Mouse (Mus musculus): ENCODE measurements around the gene Slc13a3. TPM values are rescaled to one million over a fixed set of nuclear protein-coding genes. Genes with fewer than 3 reads are reported as not detected.

Slc13a3 gene
- total RNA-seq, 1 experiment from 2014 or later = not detected

- no peak for ATAC-seq (ENCODE audit: extremely low read depth, insufficient number of reproducible peaks, low FRiP score, poor library complexity, severe bottlenecking)
These were observed 53.3 kb downstream of the Slc13a3 start for GRCm38 (mm10) chr2:165419670-165420111.

- ATAC-seq (ENCODE audit: extremely low read depth, insufficient number of reproducible peaks, low FRiP score, poor library complexity, severe bottlenecking) = no peak
These were observed 54.5 kb downstream of the Slc13a3 start for GRCm38 (mm10) chr2:165418577-165418976.

GRCm38 (mm10) chr2:165417291-165417690, 55.7 kb downstream of the Slc13a3 start:
- no peak for ATAC-seq (ENCODE audit: extremely low read depth, insufficient number of reproducible peaks, low FRiP score, poor library complexity, severe bottlenecking)

- no peak for ATAC-seq (ENCODE audit: extremely low read depth, insufficient number of reproducible peaks, low FRiP score, poor library complexity, severe bottlenecking)
These were observed 57.2 kb downstream of the Slc13a3 start for GRCm38 (mm10) chr2:165415795-165416194.

GRCm38 (mm10) chr2:165415141-165415721, 57.8 kb downstream of the Slc13a3 start:
- no peak for ATAC-seq (ENCODE audit: extremely low read depth, insufficient number of reproducible peaks, low FRiP score, poor library complexity, severe bottlenecking)

- ATAC-seq (ENCODE audit: extremely low read depth, insufficient number of reproducible peaks, low FRiP score, poor library complexity, severe bottlenecking) = no peak
These were observed 58.7 kb downstream of the Slc13a3 start for GRCm38 (mm10) chr2:165414321-165414720.

GRCm38 (mm10) chr2:165413884-165414283, 59.1 kb downstream of the Slc13a3 start:
- no peak for ATAC-seq (ENCODE audit: extremely low read depth, insufficient number of reproducible peaks, low FRiP score, poor library complexity, severe bottlenecking)

GRCm38 (mm10) chr2:165407700-165408301, 65.2 kb downstream of the Slc13a3 start:
- ATAC-seq (ENCODE audit: extremely low read depth, insufficient number of reproducible peaks, low FRiP score, poor library complexity, severe bottlenecking) = 0 out of 2 replicates have a peak, but pooled peaks have one; percentile 30

- no peak for ATAC-seq (ENCODE audit: extremely low read depth, insufficient number of reproducible peaks, low FRiP score, poor library complexity, severe bottlenecking)
These were observed 67.7 kb downstream of the Slc13a3 start for GRCm38 (mm10) chr2:165405351-165405750.

- ATAC-seq (ENCODE audit: extremely low read depth, insufficient number of reproducible peaks, low FRiP score, poor library complexity, severe bottlenecking) = no peak
These were observed 68.1 kb downstream of the Slc13a3 start for GRCm38 (mm10) chr2:165404951-165405350.

- ATAC-seq (ENCODE audit: extremely low read depth, insufficient number of reproducible peaks, low FRiP score, poor library complexity, severe bottlenecking) = no peak
These were observed 74.8 kb downstream of the Slc13a3 start for GRCm38 (mm10) chr2:165398164-165398785.

- ATAC-seq (ENCODE audit: extremely low read depth, insufficient number of reproducible peaks, low FRiP score, poor library complexity, severe bottlenecking) = no peak
These were observed 75.4 kb downstream of the Slc13a3 start for GRCm38 (mm10) chr2:165397502-165398163.

GRCm38 (mm10) chr2:165396831-165397501, 76.1 kb downstream of the Slc13a3 start:
- no peak for ATAC-seq (ENCODE audit: extremely low read depth, insufficient number of reproducible peaks, low FRiP score, poor library complexity, severe bottlenecking)

- ATAC-seq (ENCODE audit: extremely low read depth, insufficient number of reproducible peaks, low FRiP score, poor library complexity, severe bottlenecking) = no peak
These were observed 80.9 kb downstream of the Slc13a3 start for GRCm38 (mm10) chr2:165392156-165392555.

GRCm38 (mm10) chr2:165391561-165391960, 81.5 kb downstream of the Slc13a3 start:
- ATAC-seq (ENCODE audit: extremely low read depth, insufficient number of reproducible peaks, low FRiP score, poor library complexity, severe bottlenecking) = no peak

- ATAC-seq (ENCODE audit: extremely low read depth, insufficient number of reproducible peaks, low FRiP score, poor library complexity, severe bottlenecking) = no peak
These were observed 83.6 kb downstream of the Slc13a3 start for GRCm38 (mm10) chr2:165389299-165389952.

- ATAC-seq (ENCODE audit: extremely low read depth, insufficient number of reproducible peaks, low FRiP score, poor library complexity, severe bottlenecking) = no peak
These were observed 85.1 kb downstream of the Slc13a3 start, which contains the start of gene Zfp334 for GRCm38 (mm10) chr2:165387844-165388495. Gene Zfp334 (minus strand): TSS chr2:165388259.

- no peak for ATAC-seq (ENCODE audit: extremely low read depth, insufficient number of reproducible peaks, low FRiP score, poor library complexity, severe bottlenecking)
These were observed 85.7 kb downstream of the Slc13a3 start for GRCm38 (mm10) chr2:165387370-165387769.

Data from neutrophil, adult 5-6 weeks (primary cell).